Mouse (Mus musculus) bone marrow, adult 2 months (tissue): ENCODE measurements around the gene Ssbp3.

Experiments
- CTCF ChIP-seq: fragments of 200-500 bp; IDR thresholded peaks from 2 replicates; pipeline ENCODE4 v1.5.1; 2011; ENCODE audit warnings: low read length, control low read depth; ENCODE audit not compliant: control insufficient read depth, insufficient read depth
- POLR2A ChIP-seq: fragments of 200-500 bp; IDR thresholded peaks from 2 replicates; pipeline ENCODE4 v1.6.1; 2011; ENCODE audit warnings: low read depth, mild to moderate bottlenecking, control low read depth, low read length, borderline replicate concordance; ENCODE audit not compliant: control insufficient read depth

DNA sequence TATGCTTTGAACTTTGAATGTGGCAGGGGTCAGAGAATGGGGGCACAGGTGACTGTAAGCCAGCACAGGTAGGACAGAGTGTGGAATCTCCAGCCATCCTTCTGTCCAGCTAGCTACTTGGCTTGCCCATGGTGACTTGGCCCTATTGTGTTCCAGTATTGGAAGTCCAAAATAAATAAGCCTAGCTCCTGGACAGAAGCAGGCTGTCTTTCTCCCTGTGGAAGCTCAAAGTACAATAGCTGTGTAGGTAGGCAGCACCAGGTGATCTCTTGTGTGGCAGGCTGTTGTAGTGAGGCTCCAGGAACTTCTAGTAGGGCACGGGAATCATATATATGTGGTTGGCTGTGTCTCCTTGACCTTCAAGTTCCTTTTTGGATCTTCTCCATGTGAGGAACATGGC lies 50.8 kb downstream of the Ssbp3 start:
- TF ChIP-seq CTCF: no peak
- TF ChIP-seq POLR2A: no peak
